Mouse (Mus musculus) testis, postnatal 10 days (tissue): ENCODE data around the gene Ccdc69.
A peak's percentile ranks its signal among the peaks of the same experiment; 100 is the strongest.
"Not testable (repeated sequence)": the region's sequence is repeated elsewhere in the genome, so short reads cannot be mapped to it uniquely, and the experiment has no call there.

Experiments
- DNase-seq: peaks from one replicate; pipeline ENCODE4 v3.0.0; 2021; ENCODE audit warnings: low spot score

The Ccdc69 gene

GRCm38 (mm10) chr11:55077331-55078231 is at the start of gene Ccdc69:
Gene Ccdc69 (minus strand): TSS chr11:55078131.
- DNase-seq: peak; percentile 67

GRCm38 (mm10) chr11:55126663-55127062 is 48.7 kb upstream of the Ccdc69 start:
- DNase-seq: no peak

- no peak for DNase-seq
Measured at GRCm38 (mm10) chr11:55121430-55121829, 43.5 kb upstream of the Ccdc69 start.

- DNase-seq: peak; percentile 58
Measured at GRCm38 (mm10) chr11:55120821-55121271, 42.9 kb upstream of the Ccdc69 start.

GRCm38 (mm10) chr11:55120279-55120678 is 42.3 kb upstream of the Ccdc69 start:
- DNase-seq: no peak

GRCm38 (mm10) chr11:55117031-55117430 is 39.1 kb upstream of the Ccdc69 start:
- DNase-seq: no peak

GRCm38 (mm10) chr11:55116004-55116403 is 38.1 kb upstream of the Ccdc69 start:
- no peak for DNase-seq

GRCm38 (mm10) chr11:55114291-55114690 is 36.4 kb upstream of the Ccdc69 start:
- DNase-seq: no peak

- DNase-seq: not testable (repeated sequence)
Measured at GRCm38 (mm10) chr11:55113861-55114250, 35.9 kb upstream of the Ccdc69 start.

GRCm38 (mm10) chr11:55113209-55113860 is 35.4 kb upstream of the Ccdc69 start:
- no peak for DNase-seq

GRCm38 (mm10) chr11:55110566-55111169 is 32.7 kb upstream of the Ccdc69 start:
- DNase-seq: peak; percentile 70

- no peak for DNase-seq
Measured at GRCm38 (mm10) chr11:55109521-55110300, 31.8 kb upstream of the Ccdc69 start.

- no peak for DNase-seq
Measured at GRCm38 (mm10) chr11:55106636-55107035, 28.7 kb upstream of the Ccdc69 start.

GRCm38 (mm10) chr11:55105389-55105788 is 27.5 kb upstream of the Ccdc69 start:
- no peak for DNase-seq

- no peak for DNase-seq
Measured at GRCm38 (mm10) chr11:55103229-55103628, 25.3 kb upstream of the Ccdc69 start.

- no peak for DNase-seq
Measured at GRCm38 (mm10) chr11:55102015-55102414, 24.1 kb upstream of the Ccdc69 start.

GRCm38 (mm10) chr11:55099868-55100267 is 21.9 kb upstream of the Ccdc69 start:
- no peak for DNase-seq

- no peak for DNase-seq
Measured at GRCm38 (mm10) chr11:55099019-55099771, 21.3 kb upstream of the Ccdc69 start.

- DNase-seq: no peak
Measured at GRCm38 (mm10) chr11:55098189-55098915, 20.4 kb upstream of the Ccdc69 start.

GRCm38 (mm10) chr11:55097463-55098188 is 19.7 kb upstream of the Ccdc69 start, which contains the start of gene Gm2a:
Gene Gm2a (plus strand): TSS chr11:55098115.
- DNase-seq: peak; percentile 98
